Comparison of ENCODE assay signal across 10 mouse cellular contexts in the genomic region with DNA sequence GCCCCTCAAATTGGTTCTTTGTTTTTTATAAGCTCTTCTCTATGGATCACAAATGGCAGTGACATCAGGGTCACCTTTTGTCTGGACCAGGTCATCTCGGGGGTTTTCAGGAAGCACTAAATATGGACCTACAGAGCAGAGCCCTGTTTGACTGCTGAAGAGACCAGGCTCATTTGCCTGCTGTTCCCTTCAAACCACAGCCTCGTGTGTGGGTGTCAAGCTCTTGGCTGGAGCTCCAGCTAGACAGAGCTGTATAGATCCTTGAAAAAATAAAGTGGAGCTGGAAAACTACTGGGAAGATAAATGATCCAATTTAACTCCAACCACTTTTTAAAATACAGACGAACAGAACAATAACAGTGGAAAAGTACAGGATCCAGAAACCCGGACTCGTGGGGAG.
DNase-seq lines count a peak whose midpoint lies in the region; ATAC-seq and TF ChIP-seq lines count a peak whose summit lies in the region.
"Had no signal": no experiment of that assay in that cellular context is flagged by ENCODE, and none has a peak within 500 bp of the region (broad histone marks: within the 10 kb centered on the region; RNA-seq: fewer than 3 reads in every experiment).

No protein-coding gene starts in this region.

- TF ChIP-seq CTCF in lung, adult 2 months (IDR thresholded peaks at IDR 0.05; ENCODE audit: insufficient read depth, low read length) = no peak

- H3K27ac ChIP-seq in kidney, embryonic 15.5 days = peak overlapping the region; percentile 24; the same call in 1 of the 2 replicates
- H3K27ac ChIP-seq in hindbrain, embryonic 16.5 days (ENCODE audit: low read depth, low read length) = no peak overlapping the region
- H3K27ac ChIP-seq: embryonic facial prominence, embryonic 15.5 days had no signal

- 24% methylated on average over 5 of the region's 5 CpGs for WGBS in kidney, embryonic 15.5 days
- 44% methylated on average over 5 of the region's 5 CpGs for WGBS in hindbrain, embryonic 16.5 days
- 44% methylated on average over 5 of the region's 5 CpGs for WGBS in lung, adult 2 months

- no peak for DNase-seq in kidney, postnatal 36 days
- peak; percentile 17 for DNase-seq in adipocyte (ENCODE audit: low spot score)
- peak; percentile 70 to 87 for DNase-seq in left cerebral cortex, adult 9 months (ENCODE audit: low spot score in 2 of 2)
- no peak for DNase-seq in lung, adult 2 months
- DNase-seq: cerebellum, adult 9-11 months had no signal

- H3K4me2 ChIP-seq in kidney, embryonic 15.5 days = no peak overlapping the region
- H3K4me2 ChIP-seq in hindbrain, embryonic 16.5 days (ENCODE audit: low read length) = no peak overlapping the region
- H3K4me2 ChIP-seq: embryonic facial prominence, embryonic 15.5 days; liver, embryonic 11.5 days had no signal

- no peaks in the 10 kb centered on the region for H3K27me3 ChIP-seq in kidney, embryonic 15.5 days
- H3K27me3 ChIP-seq in hindbrain, embryonic 16.5 days (replicated peaks; ENCODE audit: control insufficient read depth, insufficient read depth, low read length) = no peaks in the 10 kb centered on the region
- H3K27me3 ChIP-seq: embryonic facial prominence, embryonic 15.5 days had no signal

- H3K4me3 ChIP-seq in kidney, embryonic 15.5 days (replicated peaks) = no peak overlapping the region
- H3K4me3 ChIP-seq in hindbrain, embryonic 16.5 days (ENCODE audit: low read length) = no peak overlapping the region
- H3K4me3 ChIP-seq in lung, adult 2 months (replicated peaks; ENCODE audit: extremely low read depth, low read depth, low read length) = no peak overlapping the region
- H3K4me3 ChIP-seq: embryonic facial prominence, embryonic 15.5 days had no signal

- peaks cover 26% of the 10 kb centered on the region for H3K4me1 ChIP-seq in kidney, embryonic 15.5 days
- no peaks in the 10 kb centered on the region for H3K4me1 ChIP-seq in hindbrain, embryonic 16.5 days (ENCODE audit: control insufficient read depth, insufficient read depth, low read depth, low read length)
- no peaks in the 10 kb centered on the region; the same call in 1 of the 2 replicates for H3K4me1 ChIP-seq in lung, adult 2 months (ENCODE audit: control insufficient read depth, insufficient read depth, low read length)
- H3K4me1 ChIP-seq: embryonic facial prominence, embryonic 15.5 days had no signal

- H3K9me3 ChIP-seq in kidney, embryonic 15.5 days (replicated peaks) = no peaks in the 10 kb centered on the region
- no peaks in the 10 kb centered on the region for H3K9me3 ChIP-seq in hindbrain, embryonic 16.5 days (ENCODE audit: control insufficient read depth, low read length)
- H3K9me3 ChIP-seq: embryonic facial prominence, embryonic 15.5 days had no signal

- no peak overlapping the region for H3K9ac ChIP-seq in kidney, embryonic 15.5 days
- no peak overlapping the region for H3K9ac ChIP-seq in hindbrain, embryonic 16.5 days (ENCODE audit: low read depth, low read length)
- H3K9ac ChIP-seq: embryonic facial prominence, embryonic 15.5 days had no signal

- no peaks in the 10 kb centered on the region for H3K36me3 ChIP-seq in kidney, embryonic 15.5 days
- no peaks in the 10 kb centered on the region for H3K36me3 ChIP-seq in hindbrain, embryonic 16.5 days (ENCODE audit: control insufficient read depth, insufficient read depth, low read length)
- H3K36me3 ChIP-seq: embryonic facial prominence, embryonic 15.5 days had no signal

- peak; percentile 57; the same call in 1 of the 2 replicates for ATAC-seq in kidney, embryonic 15.5 days (replicated peaks; ENCODE audit: low FRiP score)
- peak; percentile 64 for ATAC-seq in frontal cortex, adult (ENCODE audit: low TSS enrichment)
- ATAC-seq in hindbrain, embryonic 16.5 days = no peak

- no peak for TF ChIP-seq POLR2A in lung, adult 2 months (IDR thresholded peaks at IDR 0.05; ENCODE audit: borderline replicate concordance, extremely low read depth, low read depth, low read length)

Comparison
In these comparisons a context has a peak if more than half of its experiments do, and no peak if none do; other contexts are left out.
1. DNase-seq: peak in adipocyte (single experiment) and left cerebral cortex, adult 9 months (2 of 2); none in kidney, postnatal 36 days (0 of 2) and lung, adult 2 months (single experiment).